Mouse (Mus musculus) forebrain, embryonic 11.5 days (tissue): ENCODE data around the gene Proz. TPM values are rescaled to one million over a fixed set of nuclear protein-coding genes. Genes with fewer than 3 reads are reported as not detected.

Experiments used
- ATAC-seq: fragments of 200-750 bp; cut with Nextera tagmentation; replicated peaks from 2 replicates; pipeline ENCODE4 v1.8.0; 2017; ENCODE audit warnings: moderate TSS enrichment; ENCODE audit not compliant: low FRiP score
- DNase-seq: peaks from one replicate; pipeline ENCODE4 v3.0.0-alpha.2; 2017; ENCODE audit warnings: low spot score
- H3K27ac ChIP-seq: fragments of 300-500 bp; sonication (generic); 2 replicates; pipeline ENCODE4 v1.5.1; 2014; ENCODE audit warnings: low read depth, low read length
- H3K27me3 ChIP-seq: fragments of 300-500 bp; sonication (generic); 2 replicates; pipeline ENCODE4 v1.6.1; 2014; ENCODE audit warnings: mild to moderate bottlenecking, low read length, mixed read lengths; ENCODE audit not compliant: control insufficient read depth, insufficient read depth
- H3K36me3 ChIP-seq: fragments of 300-500 bp; sonication (generic); 2 replicates; pipeline ENCODE4 v1.6.1; 2014; ENCODE audit warnings: mild to moderate bottlenecking, low read length, moderate library complexity, mixed read lengths; ENCODE audit not compliant: control insufficient read depth, insufficient read depth
- H3K4me1 ChIP-seq: fragments of 300-500 bp; sonication (generic); replicated peaks from 2 replicates; pipeline ENCODE4 v1.6.1; 2014; ENCODE audit warnings: low read length, mixed read lengths; ENCODE audit not compliant: control insufficient read depth, insufficient read depth
- H3K4me2 ChIP-seq: fragments of 300-500 bp; sonication (generic); 2 replicates; pipeline ENCODE4 v1.6.1; 2014; ENCODE audit warnings: low read depth, mild to moderate bottlenecking, low read length, moderate library complexity, mixed read lengths; ENCODE audit not compliant: severe bottlenecking
- H3K4me3 ChIP-seq: fragments of 300-500 bp; sonication (generic); 2 replicates; pipeline ENCODE4 v1.5.1; 2014; ENCODE audit warnings: low read depth, low read length
- H3K9ac ChIP-seq: fragments of 300-500 bp; sonication (generic); 2 replicates; pipeline ENCODE4 v1.6.1; 2014; ENCODE audit warnings: low read length
- H3K9me3 ChIP-seq: fragments of 300-500 bp; sonication (generic); 2 replicates; pipeline ENCODE4 v1.6.1; 2016; ENCODE audit warnings: low read length, mixed read lengths; ENCODE audit not compliant: control insufficient read depth
- WGBS: fragments of 180-500 bp; shearing (Covaris S2); extraction: QIAGEN DNeasy Blood & Tissue Kit; methylation state at CpG from one replicate; pipeline ENCODE4 v1.1.7; 2014; 5-methylcytosine and 5-hydroxymethylcytosine counted together
- polyA plus RNA-seq: library from polyadenylated mRNA; unstranded; fragments of >200 nt; fragmentation: Nextera tagmentation; extraction: Ambion mirVana; gene quantifications from 2 replicates; pipeline ENCODE4 v1.2.1, GENCODE M21; 2014

The Proz gene
- 0.47 and 0.79 TPM in 2 replicates for polyA plus RNA-seq

DNA sequence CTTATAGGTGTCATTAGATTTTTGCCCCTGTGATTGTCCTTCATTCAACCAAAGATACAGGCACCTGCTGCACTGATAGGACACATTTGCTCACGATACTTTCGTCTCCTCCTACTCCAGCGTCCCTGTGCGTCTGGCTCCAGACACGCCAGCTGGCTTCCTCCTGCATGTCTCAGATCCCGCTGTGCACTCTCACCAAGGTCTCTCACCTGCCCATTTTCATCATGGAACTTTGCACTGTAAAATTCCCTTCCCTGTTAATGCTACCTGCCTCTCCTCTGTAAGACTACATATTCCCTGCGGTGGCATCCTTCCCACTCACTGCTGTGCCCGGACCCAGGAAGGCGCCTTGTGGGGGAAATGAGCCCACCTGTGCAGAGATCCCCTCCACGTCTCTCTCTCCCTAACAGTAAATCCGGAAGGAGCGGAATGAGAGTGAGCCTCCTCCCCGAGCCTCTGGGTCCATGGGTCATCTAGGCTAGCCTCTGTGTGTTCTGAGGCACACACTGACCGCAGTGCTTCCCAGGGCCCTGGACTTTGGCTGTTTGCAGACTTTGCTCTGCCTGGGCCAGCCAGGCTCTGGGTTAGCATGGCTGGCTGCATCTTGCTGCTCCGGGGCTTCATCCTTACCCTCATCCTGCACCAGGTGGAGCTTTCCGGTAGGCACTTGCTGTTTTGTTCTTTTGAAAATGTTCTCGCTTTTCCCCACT is at the start of gene Proz:
Gene Proz (plus strand): TSS at position 474 of the 710 bp plus-strand sequence.
- no peak within 1 kb of the TSS for H3K9ac ChIP-seq
- no peak within 1 kb of the TSS for H3K4me2 ChIP-seq
- H3K27me3 ChIP-seq: no peaks in the 10 kb centered on the region
- no peaks in the 10 kb centered on the region for H3K36me3 ChIP-seq
- no peaks in the 10 kb centered on the region for H3K9me3 ChIP-seq
- ATAC-seq (no peak), DNase-seq (no peak)
- H3K4me1 ChIP-seq: no peaks in the 10 kb centered on the region
- no peak within 1 kb of the TSS for H3K4me3 ChIP-seq
- no peak within 1 kb of the TSS for H3K27ac ChIP-seq
- 83% methylated on average over 17 of the region's 17 CpGs for WGBS

DNA sequence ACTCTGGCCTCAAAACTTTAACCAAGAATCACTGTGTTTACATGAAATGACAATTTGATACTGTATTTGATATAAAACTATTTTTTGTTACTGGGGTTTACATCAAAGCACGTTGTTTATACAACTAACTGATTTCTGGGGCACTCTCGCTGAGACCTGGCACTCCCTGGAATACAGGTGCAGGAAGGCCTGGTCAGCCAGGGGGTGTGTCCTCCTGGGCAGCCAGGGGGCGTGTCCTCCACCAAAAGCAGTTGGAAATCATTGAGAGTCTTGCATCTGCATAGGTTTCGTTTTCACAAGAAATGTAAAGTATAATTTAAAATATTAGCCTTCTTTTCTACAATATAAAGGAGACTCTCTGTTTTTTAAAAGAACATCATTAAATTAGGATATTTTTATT is 41.2 kb upstream of the Proz start:
- no peak overlapping the region for H3K27ac ChIP-seq
- ATAC-seq (no peak), DNase-seq (no peak)
- no peaks in the 10 kb centered on the region for H3K9me3 ChIP-seq
- H3K4me3 ChIP-seq: no peak overlapping the region
- H3K27me3 ChIP-seq: no peaks in the 10 kb centered on the region
- H3K9ac ChIP-seq: no peak overlapping the region
- H3K4me1 ChIP-seq: no peaks in the 10 kb centered on the region
- no peak overlapping the region for H3K4me2 ChIP-seq
- WGBS: 63% methylated on average over 4 of the region's 4 CpGs
- peaks cover 4% of the 10 kb centered on the region; the same call in 1 of the 2 replicates for H3K36me3 ChIP-seq

DNA sequence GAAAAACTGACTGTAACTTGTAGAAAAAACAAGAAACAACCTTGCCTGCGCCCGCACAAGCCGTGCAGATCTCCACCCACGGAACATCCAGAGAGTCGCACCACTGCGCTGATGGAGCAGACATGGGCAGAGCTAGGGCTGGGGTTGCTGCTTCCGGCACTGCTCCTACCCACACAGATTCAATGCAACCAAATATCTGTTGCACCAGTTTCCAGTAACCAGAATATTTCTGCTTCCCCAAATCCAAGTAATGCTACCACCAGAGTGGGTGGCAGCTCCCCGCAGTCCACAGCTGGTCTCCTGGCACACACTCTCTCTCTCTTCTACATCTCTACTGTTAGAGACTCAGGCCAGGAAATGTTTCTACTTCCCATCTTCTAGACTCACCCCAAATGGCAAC is 38.9 kb upstream of the Proz start:
- H3K4me3 ChIP-seq: no peak overlapping the region
- H3K9me3 ChIP-seq: no peaks in the 10 kb centered on the region
- 97% methylated on average over 8 of the region's 8 CpGs for WGBS
- no peaks in the 10 kb centered on the region for H3K27me3 ChIP-seq
- DNase-seq (no peak), ATAC-seq (no peak)
- no peak overlapping the region for H3K9ac ChIP-seq
- H3K27ac ChIP-seq: no peak overlapping the region
- peaks cover 4% of the 10 kb centered on the region; the same call in 1 of the 2 replicates for H3K36me3 ChIP-seq
- no peaks in the 10 kb centered on the region for H3K4me1 ChIP-seq
- no peak overlapping the region for H3K4me2 ChIP-seq

DNA sequence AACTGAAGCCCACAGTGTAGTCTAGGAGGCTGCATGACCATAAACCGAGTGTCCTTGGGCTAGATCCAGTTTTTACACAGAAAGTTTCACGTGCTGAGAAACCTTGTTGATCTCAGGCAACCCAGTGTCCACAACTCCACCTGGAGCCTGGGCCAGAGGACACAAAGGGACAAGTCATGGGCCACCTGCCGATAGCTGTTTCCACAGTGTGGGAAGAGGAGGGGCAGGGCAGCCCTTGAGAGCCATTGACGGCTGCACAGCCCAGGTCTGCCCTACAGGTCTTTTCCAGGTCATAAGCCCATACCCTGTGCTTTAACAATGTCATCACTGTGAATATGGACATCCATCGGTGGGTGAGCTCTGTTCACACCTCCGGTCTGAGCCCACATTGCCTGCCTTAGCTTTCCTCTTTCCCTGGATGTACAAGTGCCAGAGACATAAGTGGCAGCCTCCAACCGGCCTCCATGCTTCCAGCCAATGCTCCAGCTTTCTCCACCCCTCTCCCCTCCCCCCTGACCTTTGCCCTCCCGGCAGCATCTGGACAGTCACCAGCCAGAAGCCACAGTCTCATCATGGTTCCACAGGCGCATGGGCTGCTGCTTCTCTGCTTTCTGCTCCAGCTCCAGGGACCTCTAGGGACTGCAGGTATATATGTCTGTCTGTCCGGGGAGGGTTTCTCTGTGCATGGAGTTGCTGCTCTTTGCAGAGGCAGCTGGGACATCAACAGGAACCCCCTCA is 35.1 kb upstream of the Proz start, which contains the start of gene F7:
Gene F7 (plus strand): TSS at position 548 of the 738 bp plus-strand sequence.
- WGBS: 72% methylated on average over 10 of the region's 10 CpGs
- H3K27ac ChIP-seq: no peak within 1 kb of the TSS
- no peaks in the 10 kb centered on the region for H3K36me3 ChIP-seq
- H3K9me3 ChIP-seq: no peaks in the 10 kb centered on the region
- no peaks in the 10 kb centered on the region for H3K4me1 ChIP-seq
- H3K27me3 ChIP-seq: no peaks in the 10 kb centered on the region
- DNase-seq: no peak
- no peak for ATAC-seq
- H3K4me3 ChIP-seq: no peak within 1 kb of the TSS
- no peak within 1 kb of the TSS for H3K9ac ChIP-seq
- H3K4me2 ChIP-seq: no peak within 1 kb of the TSS

DNA sequence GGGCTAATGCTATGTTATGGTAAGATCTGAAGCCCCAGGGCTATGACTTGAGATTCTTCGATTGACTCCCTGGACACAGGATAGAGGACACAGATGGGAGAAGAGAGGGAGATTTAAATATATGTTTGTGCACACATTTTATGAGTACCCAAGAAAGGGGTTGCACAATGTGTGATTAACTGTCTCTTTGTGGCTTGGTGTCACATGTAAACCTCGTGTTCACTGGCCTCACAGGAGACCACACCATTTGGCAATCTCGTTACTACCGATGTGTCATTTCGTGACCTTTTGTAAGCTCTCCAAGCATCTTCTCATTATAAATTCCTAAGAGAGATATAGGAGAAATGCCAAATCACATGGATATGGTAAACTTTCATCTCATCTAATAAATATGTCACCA is 33.1 kb upstream of the Proz start:
- Histone ChIP-seq H3K9me3 (no peaks in the 10 kb centered on the region), H3K4me1 (no peaks in the 10 kb centered on the region), H3K27me3 (no peaks in the 10 kb centered on the region), H3K9ac (no peak overlapping the region), H3K4me2 (no peak overlapping the region), H3K27ac (no peak overlapping the region), H3K4me3 (no peak overlapping the region), H3K36me3 (no peaks in the 10 kb centered on the region)
- 84% methylated on average over 5 of the region's 5 CpGs for WGBS
- DNase-seq (no peak), ATAC-seq (no peak)

DNA sequence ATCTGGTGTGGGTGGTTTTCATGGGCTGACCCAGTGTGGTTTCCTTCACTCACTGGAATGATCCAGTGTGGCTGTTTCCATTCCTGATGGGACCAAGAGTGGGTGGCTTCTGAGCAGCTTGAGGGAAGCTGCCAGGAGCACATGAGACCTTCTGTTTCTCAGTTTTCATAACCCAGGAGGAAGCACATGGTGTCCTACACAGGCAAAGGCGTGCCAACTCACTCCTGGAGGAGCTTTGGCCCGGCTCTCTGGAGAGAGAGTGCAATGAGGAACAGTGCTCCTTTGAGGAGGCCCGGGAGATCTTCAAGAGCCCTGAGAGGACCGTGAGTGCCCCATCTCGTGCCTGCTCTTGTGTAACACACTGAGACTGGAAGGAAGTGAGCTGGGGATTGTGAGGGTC is 32.2 kb upstream of the Proz start:
- Histone ChIP-seq H3K9ac (no peak overlapping the region), H3K9me3 (no peaks in the 10 kb centered on the region), H3K27me3 (no peaks in the 10 kb centered on the region), H3K27ac (no peak overlapping the region), H3K4me1 (no peaks in the 10 kb centered on the region), H3K36me3 (no peaks in the 10 kb centered on the region), H3K4me2 (no peak overlapping the region), H3K4me3 (no peak overlapping the region)
- DNase-seq (no peak), ATAC-seq (no peak)
- WGBS: 78% methylated on average over 5 of the region's 5 CpGs

DNA sequence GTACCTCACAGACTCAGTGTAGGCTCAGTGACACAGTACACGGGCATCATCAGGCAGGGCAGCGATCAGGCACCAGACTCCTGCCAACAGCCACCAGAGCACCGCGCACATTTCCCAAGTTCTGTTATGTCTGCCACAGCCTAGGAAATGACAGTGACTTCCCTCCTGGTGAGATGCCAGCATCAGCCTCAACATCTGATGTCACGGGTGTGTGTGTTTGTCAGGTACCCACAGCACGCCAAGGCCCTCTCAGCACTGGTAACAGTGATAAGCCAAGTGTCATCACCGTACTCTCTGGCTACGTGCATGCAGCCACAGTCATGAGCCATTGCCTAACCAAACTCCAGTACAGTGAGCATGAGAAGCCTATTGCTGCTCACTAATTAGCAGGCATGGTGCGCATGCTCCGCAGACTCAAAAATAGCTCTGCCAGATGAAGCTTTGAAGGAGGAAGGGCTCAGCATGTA is 24.3 kb upstream of the Proz start:
- Histone ChIP-seq H3K36me3 (no peaks in the 10 kb centered on the region), H3K27me3 (no peaks in the 10 kb centered on the region), H3K9ac (no peak overlapping the region), H3K4me1 (no peaks in the 10 kb centered on the region), H3K4me3 (no peak overlapping the region), H3K4me2 (no peak overlapping the region), H3K27ac (no peak overlapping the region), H3K9me3 (no peaks in the 10 kb centered on the region)
- ATAC-seq (no peak), DNase-seq (no peak)
- 92% methylated on average over 10 of the region's 10 CpGs for WGBS

DNA sequence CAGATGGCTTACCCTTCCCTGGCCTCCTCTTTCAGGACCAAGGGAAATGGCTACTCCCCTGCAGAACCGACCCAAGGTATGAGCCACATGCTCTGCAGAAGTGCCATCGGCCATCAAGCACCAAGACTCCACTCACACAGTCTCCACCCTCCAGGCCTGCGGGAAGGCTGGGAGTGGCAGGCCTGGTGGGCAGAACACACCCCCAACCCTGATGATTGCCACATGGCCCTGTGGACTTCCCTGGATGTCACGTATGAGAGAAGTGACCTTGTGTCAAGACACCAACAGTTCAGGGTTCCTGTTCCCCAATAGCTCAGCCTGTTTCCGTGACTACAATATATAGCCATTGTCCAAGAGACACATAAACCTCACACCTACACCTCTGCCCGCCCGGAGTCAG is 23.7 kb upstream of the Proz start, which contains the start of gene F10:
Gene F10 (plus strand): TSS at position 294 of the 400 bp plus-strand sequence.
- H3K4me3 ChIP-seq: no peak within 1 kb of the TSS
- H3K27me3 ChIP-seq: no peaks in the 10 kb centered on the region
- no peak within 1 kb of the TSS for H3K4me2 ChIP-seq
- DNase-seq (no peak), ATAC-seq (no peak)
- no peaks in the 10 kb centered on the region for H3K9me3 ChIP-seq
- no peak within 1 kb of the TSS for H3K9ac ChIP-seq
- no peak within 1 kb of the TSS for H3K27ac ChIP-seq
- WGBS: 81% methylated on average over 7 of the region's 7 CpGs
- H3K4me1 ChIP-seq: no peaks in the 10 kb centered on the region
- no peaks in the 10 kb centered on the region for H3K36me3 ChIP-seq
